Mouse (Mus musculus): ENCODE measurements around the gene Gm20388. TPM values are rescaled to one million over a fixed set of nuclear protein-coding genes. Genes with fewer than 3 reads are reported as not detected.
"Not testable (repeated sequence)": the region's sequence is repeated elsewhere in the genome, so short reads cannot be mapped to it uniquely, and the experiment has no call there.

Gene Gm20388
- total RNA-seq, 4 experiments from 2014 or later: 0.17 to 15.1 (median 6.6) TPM

DNA sequence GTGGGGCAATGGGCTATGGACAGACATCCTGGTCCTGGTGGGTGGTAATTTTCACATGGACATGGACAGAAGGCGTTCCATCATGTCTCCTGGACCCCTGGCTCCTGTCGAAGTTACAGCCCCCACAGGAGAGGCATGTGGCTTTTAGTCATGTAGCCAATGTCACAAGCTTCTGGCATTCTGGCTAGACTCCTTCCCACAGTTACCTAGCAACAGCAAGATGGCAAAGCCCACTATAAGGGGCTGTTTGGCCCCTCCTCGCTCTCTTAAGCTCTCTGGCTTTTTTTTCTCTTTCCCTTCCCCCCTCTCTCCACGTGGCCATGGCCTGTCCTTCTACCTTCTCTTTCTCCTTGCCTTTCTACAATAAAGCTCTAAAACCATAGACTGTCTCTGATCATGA is 2662.5 kb downstream of the Gm20388 start:
- not testable (repeated sequence) for DNase-seq (ENCODE audit: low spot score in 2 of 2)

DNA sequence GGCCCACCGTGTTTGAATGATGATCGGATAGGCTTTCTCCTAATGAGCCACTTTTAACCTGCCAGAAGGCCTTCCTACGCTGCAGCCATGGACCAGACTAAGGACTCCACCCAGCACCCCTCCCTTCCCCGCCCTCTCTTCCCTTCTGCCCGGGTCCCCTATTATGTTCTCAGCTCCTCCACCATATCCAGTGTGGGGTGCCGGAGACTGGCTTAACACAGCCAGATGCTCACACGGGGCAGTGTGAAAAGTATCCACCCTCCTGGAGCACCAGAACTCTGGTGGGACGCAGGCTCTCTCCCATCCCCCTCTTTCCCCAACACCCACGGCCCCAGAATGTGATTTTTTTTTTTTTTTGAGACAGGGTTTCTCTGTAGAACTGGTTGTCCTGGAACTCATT is 2662.9 kb downstream of the Gm20388 start:
- no peak for DNase-seq (ENCODE audit: low spot score in 2 of 2)

DNA sequence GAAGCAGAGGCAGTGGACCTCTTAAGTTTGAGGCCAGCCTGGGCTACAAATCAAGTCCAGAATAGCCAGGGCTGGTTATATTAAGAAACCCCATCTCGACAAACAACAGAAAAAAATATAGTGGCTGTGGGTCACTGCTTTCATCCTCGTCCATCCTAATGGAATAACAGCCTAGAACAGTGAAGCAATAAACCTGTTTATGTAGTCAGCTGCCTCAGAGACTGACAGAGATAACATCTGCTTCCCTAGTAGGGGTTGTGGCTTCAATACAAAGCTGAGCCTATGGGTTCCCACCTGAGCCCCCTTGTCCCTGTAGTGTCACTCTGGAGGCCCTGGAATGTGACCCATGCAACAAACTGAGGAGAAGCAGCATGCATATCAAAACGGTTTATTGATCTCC is 2663.6 kb downstream of the Gm20388 start:
- DNase-seq (ENCODE audit: low spot score in 2 of 2): no peak

DNA sequence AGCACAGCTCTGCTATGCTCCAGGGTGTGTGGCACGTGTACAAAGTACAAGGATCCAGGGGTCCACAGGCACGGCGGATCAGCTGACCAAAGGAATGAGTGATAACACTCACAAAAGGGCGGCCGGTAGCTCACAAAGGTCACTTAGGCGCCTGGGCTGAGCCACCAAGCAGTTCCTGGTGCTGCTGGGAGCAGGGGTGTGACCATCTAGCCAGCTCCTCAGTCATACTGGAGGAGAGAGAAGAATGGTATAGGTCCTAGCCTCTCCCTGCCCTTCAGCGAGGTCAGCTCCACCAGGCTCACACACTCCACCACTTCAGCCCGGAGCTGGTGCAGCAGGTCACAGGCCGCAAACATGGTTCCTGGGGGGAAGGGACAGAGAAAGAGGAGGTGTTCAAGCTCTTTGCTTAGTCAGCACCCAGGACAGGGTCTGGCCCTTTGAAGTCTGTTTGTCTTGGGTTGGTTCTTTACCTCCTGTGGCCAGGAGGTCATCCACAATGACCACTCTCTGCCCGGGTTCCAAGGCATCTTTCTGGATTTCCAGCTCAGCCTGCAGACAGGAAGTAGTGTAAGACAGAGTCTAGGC is 2664.1 kb downstream of the Gm20388 start:
- no peak for DNase-seq (ENCODE audit: low spot score in 2 of 2)

DNA sequence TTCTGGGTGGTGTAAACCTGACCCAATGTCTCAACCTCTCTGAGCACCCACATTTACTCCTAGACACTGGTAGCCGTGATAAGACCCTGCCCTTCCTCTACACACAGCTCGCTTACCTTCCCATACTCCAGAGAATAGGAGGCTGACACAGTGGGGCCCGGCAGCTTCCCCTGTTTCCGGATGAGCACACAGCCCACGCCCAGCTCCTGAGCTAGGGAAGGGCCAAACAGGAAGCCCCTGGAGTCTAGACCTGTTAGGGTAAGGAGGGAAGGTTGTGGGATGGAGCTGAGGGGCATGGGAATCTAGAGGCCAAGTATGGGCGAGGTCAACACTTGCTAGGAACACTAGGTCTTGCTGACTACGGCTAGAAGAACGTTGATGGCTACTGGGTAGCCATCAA is 2664.6 kb downstream of the Gm20388 start:
- DNase-seq (ENCODE audit: low spot score in 2 of 2): no peak

DNA sequence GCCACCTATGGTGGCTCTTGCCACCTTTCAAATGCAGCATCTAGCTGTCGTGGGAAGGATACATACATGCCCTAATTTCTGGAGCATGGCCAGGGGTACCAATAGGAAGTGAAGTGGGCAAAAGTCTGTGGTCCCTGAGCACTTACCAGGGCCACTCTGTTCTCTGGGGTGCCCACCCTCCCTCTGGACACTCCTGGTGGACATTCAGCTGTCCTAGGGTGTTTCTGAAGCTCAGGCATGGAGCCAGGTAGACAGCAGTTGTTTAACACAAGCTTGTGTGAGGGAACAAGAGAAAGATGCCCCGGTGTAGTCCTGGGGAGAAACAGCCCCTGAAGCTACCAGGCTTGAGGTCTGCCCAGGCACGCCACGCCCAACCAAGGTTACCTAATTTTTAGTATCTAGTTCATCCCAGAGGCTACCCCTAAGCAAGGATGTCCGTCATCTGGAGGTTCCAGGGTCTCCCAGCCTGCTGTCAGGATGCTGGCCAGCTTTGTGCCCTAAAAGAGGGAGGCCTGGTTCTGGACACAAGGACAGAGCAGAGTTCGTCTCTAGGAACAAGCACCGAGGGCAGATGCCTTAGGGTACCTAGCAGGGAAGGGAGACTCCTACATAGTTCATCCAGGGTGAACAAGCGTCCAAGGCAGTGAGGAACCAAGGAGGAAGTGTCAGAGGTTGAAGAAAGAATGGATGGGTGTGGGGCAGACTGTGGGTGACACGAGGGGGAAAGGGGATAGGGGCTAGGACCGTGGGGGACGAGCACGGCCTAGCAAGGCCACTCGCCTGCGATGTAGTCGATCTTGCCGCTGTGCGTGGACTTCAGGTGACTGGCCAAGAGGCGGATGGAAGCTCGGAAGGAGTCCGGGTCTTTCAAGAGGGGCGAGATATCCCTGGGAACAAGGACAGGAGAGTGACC is 2665.3 kb downstream of the Gm20388 start:
- DNase-seq (ENCODE audit: low spot score in 2 of 2): no peak

DNA sequence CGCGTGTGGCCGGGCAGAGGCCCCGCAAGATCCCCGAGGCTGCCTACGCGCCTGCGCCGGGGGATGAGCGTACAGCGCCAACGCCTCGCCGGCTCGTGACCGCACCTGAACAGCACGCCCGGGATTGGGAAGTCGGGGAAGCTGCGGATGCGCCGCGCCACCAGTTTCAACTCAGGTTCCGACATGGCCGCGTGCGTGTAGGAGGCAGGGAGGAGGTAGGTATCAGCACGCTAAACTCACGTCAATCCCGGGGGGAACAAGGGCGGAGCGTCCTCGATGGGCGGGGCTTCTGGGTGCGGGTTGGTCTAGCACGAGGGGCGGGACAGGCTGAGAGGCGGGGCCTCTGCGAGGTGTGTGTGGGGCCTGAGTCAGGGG is 2666.0 kb downstream of the Gm20388 start, which contains the start of gene Aprt:
Gene Aprt (minus strand): TSS at position 262 of the 375 bp plus-strand sequence.
- DNase-seq (ENCODE audit: low spot score in 2 of 2): peak; percentile 90 to 92

DNA sequence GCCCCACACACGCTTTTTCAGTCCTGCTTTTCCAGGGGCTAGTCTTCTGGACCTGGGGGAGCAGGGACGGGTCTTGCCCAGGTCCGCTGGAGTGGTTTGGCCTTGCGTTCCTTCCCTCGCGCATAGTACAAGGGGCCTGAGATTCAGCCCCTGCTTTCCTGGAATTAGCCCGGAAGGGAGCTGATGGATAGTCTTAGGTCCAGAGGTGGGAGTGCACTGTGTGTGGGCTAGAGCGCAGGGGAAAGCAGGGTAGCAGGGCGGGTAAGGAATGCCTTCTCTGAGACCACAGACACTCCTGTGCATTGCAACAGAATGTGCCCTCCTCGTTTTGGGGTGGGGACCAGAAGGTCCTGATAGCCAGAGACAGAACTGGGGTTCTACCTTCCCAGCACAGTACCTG is 2666.5 kb downstream of the Gm20388 start:
- DNase-seq (ENCODE audit: low spot score in 2 of 2): no peak

DNA sequence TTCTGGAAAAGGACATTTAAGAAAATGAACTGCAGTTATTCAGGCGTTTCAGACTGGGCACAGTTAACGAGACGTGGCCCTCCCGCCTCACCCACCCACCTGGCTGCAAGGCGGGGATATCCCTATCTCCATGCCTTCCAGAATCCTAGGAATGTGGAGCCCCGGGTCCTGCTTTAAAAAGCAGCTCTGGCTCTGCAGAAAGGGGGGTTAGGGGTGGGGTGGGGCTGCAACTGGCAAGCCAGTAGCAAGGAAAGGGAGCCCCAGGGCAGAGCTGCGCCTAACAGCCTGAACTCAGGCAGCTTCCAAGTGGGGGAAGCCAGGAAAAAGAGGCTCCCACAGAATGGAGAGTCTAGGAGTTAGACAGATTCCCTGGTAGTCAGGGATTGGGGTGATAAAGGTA is 2668.6 kb downstream of the Gm20388 start:
- DNase-seq (ENCODE audit: low spot score in 2 of 2): no peak

DNA sequence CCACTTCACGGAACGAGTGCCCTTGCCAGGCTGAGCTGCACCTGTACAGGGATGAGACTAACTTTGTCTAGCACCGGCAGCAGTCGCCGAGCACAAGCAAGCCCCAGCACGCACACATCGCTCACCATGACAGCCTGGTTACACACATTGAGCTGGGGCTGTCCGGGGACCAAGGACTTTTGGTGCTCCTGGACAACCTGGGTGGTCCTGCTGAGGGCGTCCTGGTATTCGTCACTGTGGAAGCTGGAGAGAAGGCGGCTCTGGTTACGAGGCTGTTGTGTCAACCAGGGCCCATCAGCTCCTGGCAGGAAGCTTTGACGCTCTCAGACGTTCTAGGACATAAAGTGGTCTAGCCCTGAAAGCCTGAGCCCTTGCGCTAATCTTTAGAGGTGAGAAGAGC is 2670.3 kb downstream of the Gm20388 start:
- DNase-seq (ENCODE audit: low spot score in 2 of 2): no peak

DNA sequence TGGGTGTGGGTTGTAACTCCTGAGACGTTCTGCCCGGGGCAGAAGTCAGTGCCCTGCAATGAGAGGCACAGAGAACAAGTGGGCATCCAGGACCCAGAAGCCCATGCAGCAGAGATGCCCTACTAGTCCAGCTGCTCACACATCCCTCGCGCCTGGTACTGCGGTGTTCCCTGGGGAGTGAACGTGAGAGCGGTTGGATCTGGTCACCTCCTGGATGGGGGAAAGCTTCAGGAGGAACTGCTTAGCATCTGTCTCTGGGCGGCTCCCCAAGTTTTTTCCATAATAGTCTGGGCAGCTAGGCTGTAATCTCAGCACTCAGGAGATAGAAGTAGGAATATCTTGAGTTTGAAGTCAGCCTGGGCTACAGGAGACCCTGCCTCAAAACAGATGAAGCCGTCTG is 2674.3 kb downstream of the Gm20388 start:
- no peak for DNase-seq (ENCODE audit: low spot score in 2 of 2)

DNA sequence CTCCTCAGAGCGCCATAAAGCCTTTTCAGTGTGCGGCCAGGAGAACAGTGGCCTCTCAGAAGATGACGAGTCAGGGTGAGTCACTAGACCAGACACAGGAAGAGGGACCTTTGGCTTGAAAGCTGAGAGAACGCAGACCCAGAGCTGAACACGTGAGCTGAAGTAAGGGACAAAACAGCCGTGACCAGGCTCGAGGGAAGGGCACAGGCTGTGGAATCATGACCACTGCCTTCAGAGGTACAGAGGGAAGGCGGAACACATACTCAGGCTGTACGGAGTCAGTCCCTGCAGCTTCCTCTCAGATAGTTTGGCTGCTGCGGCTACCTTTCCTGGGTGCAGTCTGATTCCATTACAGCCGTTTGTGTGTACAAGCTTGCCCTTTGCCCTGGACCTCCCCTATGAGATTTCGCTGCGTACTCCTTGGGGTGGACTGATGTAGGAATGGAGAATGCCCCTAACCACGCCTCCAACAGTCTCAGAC is 2674.8 kb downstream of the Gm20388 start:
- no peak for DNase-seq (ENCODE audit: low spot score in 2 of 2)

DNA sequence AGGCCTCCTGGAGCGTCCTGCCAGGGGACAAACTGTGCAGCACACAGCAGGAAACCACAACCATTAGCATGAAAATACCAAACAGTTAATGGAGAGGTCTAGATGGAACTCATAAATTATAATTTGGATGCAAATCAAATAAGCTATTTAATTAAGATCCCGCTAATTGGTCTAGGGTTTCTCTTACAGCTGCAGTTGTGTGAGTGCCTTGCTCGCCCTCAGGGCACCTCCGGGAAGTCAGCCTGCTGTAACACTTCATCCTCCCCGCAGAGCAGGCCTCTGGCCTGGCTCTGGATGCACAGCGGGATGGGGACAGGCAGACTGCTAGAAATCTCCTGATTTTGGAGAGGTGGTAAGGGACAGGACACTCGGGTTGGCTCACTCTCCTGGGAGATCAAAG is 2675.5 kb downstream of the Gm20388 start:
- DNase-seq (ENCODE audit: low spot score in 2 of 2): no peak

DNA sequence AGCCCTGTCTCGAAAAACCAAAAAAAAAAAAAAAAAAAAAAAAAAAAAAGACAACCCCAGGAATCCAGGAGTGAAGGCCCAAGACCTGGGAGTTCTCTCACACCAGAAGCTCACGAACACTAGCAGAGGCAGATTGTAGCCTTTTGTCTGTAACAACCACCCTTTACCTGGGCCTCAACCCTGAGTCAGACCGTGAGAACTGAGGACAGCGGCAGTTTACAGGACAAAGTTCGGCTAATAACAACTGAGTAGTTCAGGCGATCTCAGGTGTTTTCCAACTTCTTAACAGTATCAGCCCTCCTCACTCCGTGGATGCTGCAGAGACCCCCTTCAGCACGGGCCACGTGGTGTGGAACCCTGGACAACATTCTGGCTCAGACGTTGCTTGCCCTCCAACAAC is 2676.1 kb downstream of the Gm20388 start:
- DNase-seq (ENCODE audit: low spot score in 2 of 2): no peak

DNA sequence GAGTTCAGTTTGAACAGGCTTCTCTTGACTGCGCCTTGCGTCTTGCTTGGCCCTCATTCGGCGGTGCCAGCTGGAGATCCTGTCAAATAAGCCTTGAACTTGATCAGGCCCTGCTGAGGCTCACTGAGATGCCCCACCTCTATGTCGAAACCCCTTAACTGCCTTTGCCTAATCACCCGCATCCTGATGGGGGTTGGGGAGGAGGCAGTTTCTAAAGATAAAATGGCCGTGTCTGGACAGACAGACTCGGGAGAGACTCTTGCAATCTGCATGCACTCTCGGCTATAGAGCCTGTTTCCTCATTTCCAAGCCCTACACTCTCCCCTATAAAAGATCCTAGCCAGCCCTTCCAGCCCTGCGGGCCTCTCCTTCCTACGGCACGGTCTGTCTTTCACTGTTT is 2682.6 kb downstream of the Gm20388 start:
- no peak for DNase-seq (ENCODE audit: low spot score in 2 of 2)

DNA sequence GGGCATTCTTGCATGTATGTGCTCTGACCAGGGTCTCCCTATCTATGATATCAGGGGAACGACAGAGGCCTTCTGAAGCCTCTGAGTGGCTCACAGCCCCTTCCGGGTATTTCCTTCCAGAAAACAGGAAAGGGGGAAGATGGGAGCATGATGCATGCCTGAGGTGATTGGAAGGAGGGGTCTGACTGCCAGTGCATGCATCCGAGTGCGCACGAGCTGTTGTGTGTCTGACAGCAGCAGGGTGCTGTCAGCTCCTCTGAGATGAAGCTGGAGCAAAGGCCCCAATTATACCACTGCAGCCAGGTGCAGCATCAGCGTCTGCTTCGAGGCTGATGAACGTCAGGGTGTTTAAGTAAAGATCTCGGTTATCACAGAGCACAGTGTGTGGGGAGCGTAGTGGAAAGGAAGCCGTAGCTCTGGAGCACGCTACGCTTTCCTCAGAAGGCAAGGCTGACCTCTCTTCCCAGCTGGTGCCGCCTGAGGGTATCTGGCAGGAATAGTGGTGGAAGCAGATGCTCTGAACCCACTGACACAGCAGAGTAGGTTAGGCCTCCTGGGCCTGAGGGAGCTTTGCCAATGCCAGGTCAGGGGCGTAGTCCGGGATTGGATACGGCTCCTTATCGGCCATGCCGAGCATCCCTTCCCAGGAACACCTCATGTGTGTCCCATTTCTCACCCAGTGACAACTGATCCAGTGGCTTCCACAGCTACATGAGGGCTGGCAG is 2683.3 kb downstream of the Gm20388 start:
- no peak for DNase-seq (ENCODE audit: low spot score in 2 of 2)

DNA sequence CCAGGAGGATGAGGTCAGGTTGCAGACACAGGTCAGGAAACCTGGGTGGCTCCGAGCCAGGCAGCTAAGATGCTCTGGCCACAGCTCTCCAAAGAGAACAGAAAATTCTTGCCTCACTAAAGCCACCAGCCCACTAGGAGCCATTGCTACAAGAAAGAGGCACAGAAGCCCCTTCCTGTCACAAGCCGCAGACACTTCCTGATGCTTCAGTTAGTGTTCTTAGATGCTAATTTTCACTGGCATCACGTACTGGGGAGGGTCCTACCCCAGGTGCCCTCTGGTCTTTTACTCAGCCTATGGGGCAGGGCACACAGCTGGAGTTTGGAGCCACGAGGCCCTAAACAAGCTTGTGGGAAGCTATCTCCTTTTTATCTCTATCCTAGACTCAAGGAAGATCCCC is 2685.4 kb downstream of the Gm20388 start:
- no peak for DNase-seq (ENCODE audit: low spot score in 2 of 2)

DNA sequence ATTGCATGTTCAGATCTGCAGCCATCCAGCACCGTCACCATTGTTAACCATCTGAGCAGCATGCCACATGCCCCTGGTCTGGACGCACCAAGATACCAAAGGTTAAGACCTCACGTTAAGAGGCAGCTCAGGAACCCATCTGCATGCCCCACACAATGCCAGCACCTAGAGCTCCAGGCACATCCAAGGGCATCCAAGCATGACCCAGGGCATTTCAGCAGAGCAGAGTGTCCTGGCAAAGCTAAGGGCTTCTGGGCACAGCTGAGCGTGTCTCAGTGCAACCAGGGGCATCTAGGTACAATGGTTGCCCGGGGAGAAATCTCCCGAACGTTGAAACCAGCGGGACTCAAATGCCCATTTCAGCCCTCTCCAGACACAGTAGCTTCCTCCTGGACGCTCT is 2690.0 kb downstream of the Gm20388 start:
- no peak for DNase-seq (ENCODE audit: low spot score in 2 of 2)

DNA sequence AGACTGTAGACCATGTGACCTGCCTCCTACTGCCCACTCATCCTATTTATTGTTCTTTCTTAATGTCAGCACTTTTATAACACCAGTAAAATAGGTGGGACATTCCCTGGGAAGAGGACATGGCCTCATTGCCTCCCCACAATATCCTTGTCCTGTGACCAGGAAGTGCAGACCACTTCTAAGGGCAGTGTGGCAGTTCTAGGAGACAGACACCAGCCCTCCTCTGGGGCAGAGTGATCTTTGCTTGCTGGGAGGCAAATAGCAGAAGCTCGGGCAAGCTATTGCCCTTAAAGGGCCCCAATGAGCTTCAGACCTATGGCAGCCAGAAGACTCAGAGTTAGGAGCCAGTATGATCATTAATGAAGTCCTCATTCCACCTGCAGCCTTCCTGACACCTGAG is 2694.0 kb downstream of the Gm20388 start:
- no peak for DNase-seq (ENCODE audit: low spot score in 2 of 2)

DNA sequence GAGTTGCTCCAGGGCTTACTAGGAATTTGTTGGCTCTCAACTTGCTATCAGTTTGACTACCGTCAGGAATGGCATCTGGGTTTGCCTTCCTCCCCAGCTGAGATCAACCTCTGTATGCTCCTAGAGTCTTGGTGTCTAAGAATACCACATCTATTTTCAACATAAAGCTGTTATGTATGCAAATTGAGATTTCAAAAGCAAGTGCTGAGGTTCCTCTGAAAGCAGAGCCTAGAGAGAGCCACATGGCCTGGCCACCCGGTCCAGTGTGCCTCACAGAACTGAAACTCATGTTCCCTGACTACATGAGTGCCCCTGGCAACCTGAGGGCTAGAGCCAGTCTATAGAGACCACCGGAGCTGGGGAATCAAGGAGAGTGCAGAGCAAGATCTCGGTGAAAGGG is 2694.7 kb downstream of the Gm20388 start:
- DNase-seq (ENCODE audit: low spot score in 2 of 2): no peak

DNA sequence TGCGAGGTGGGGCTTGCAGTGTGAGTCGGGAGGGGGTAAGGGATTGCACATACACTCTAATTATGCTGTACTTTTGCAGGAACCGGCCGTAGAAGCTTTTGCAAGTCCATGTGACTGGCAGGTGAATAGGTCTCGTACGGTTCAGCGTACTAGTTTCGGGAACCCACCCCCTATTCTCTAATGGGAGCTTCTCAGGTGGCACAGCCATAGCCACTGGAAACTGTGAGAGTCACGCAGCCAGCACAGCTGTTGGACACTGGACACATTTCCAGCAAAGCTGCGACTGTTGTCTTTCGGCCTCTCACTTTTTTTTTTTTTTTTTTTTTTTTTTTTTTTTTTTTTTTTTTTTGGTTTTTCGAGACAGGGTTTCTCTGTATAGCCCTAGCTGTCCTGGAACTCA is 2696.2 kb downstream of the Gm20388 start:
- DNase-seq (ENCODE audit: low spot score in 2 of 2): no peak

DNA sequence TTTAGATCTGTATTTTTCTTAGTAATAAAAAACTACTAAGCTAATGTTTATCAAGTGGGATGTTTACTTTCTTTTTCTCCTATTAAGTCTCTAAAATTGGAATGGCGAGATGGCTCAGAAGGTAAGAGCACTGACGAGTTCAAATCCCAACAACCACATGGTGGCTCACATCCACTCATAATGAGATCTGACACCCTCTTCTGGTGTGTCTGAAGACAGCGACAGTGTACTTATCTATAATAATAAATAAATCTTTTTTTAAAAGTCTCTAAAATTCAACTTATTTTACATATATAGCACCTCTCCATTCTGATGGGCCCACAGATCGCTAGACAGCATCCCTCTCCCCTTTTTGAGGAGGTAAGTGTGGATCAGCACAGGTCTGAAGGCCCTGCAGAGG is 2699.6 kb downstream of the Gm20388 start:
- no peak for DNase-seq (ENCODE audit: low spot score in 2 of 2)
